Mouse (Mus musculus) CD4-positive helper T cell, adult 2 months (primary cell): ENCODE data around the gene Map3k5.
A peak's percentile ranks its signal among the peaks of the same experiment; 100 is the strongest.

Experiments
- DNase-seq: peaks from one replicate; pipeline ENCODE4 v3.0.0-alpha.2; 2012; ENCODE audit warnings: low read depth, missing footprints, low spot score

Gene Map3k5

DNA sequence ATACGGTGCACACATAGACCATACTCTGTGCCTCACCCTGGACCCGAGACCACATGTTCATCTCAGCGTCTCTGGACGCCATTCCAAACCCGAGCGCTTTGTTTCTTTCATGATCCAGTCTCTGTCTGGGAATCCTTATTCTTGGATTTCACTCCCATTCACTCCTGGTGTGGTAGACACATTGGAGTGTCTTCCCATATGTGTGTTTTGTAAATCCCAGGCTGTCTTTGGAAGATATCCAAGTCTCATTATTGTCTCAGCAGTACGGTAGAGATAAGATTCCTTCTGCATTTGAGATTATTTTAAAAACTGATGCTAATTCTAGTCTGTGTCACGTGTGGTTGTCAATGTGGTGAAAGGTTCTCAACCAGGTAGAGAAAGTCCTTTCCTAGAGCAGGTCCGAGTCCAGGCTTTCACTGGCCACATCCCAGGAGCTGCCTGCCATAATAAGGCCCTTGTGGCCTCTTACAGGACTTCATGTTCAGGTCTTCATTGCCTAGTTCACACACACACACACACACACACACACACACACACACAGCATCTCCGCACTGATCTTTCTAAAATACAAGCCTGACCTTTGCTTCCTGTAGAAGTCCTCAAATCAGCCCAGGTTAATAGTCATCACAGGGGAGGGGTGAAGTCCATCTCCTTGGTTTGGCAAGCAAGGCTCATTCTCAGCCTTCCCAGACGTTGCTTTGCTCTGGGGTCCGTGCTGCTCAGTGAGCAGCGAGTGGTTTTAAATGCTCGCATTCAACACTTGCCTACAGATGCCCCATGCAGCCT is 122.8 kb downstream of the Map3k5 start:
- no peak for DNase-seq

DNA sequence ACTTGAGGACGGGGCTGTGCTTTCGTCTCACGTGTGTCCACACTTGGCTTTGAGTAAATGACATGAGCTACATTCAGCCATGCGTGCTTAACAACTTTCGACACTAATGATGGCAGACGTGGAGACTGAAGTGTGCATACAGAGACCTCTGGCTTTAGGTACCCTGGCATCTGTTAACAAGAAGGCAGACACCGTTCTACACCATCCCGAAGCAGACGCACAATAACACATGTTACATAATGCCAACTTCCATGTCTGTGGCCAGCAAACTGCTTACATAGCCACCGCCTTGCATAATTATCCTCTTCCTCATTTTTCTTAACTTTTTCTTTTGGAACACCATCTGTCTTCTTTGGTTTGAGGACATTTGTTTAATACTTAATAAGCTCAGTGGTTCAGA is 123.8 kb downstream of the Map3k5 start:
- no peak for DNase-seq

DNA sequence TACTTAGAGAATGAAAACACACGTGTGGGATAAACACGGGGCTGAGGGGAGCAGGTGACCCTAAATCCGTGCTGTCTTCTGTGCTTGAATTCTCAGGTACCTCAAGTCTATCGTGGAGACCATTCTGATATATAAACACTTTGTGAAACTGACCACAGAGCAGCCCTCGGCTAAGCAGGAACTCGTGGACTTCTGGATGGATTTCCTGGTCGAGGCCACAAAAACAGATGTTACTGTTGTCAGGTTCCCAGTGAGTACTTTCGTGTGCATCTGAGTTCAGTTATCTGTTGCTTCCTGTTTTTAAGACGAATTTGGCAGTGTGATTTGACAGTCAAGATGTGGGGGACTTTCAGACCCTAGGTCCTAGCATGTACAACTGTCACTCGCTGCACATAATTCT is 124.6 kb downstream of the Map3k5 start:
- DNase-seq = no peak

DNA sequence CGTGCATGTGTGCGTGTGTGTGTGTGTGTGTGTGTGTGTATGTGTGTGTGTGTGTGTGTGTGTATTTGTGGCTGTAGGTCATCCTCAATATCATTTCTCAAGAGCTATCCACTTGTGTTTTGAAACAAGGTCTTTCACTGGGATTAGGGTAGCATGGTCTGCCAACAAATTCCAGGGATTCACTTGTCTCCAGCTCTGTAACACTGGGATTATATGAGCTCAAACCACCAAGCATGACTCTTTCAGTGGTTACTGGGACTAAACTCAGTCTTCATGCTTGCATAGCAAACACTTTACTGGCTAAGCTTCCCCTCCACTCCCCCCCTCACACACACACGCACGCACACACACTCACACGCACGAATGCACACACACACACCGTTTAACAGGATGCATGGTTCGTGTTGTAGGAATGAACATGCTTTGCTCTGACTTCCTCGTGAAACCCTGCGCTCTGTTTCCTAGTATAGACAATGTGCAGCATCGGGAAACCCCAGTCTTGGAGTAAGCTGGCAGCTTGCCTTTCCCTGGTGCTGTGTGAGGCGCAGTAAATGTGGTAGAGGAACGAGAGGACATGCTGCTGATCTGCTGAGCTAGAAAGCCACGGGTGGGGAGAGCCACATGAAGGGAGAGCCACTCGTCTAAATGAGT is 126.2 kb downstream of the Map3k5 start:
- no peak for DNase-seq

DNA sequence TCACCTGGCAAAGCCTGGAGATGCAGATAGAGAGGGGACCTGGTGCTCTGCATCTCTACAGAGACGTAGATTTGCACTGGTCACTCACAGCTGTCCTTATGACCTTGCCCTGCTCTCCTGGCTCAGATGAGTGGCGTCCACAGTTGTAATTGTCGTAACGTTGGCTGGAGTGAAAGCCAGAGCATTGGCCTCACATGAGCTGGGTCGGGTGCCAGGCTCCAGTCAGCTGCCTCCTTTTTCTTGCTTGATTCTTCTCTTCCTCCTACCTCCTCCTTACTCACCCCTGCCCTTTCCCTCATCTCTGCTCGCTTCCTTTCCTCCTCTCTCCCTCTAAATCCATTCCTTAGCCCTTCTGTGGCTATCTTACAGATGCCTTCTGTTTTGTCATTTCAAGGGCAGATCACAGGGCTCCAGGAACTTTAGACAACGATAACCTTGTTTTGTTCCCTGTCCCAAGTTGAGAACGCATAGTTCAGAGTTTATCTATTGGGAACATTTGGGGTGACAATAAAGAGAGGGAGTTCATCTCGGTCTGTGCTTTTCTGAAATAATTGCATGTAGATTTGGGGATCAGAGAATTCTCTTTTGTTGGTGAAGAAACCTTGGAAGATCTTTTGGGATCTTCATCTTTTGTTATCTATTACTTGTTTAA is 130.4 kb downstream of the Map3k5 start:
- no peak for DNase-seq

DNA sequence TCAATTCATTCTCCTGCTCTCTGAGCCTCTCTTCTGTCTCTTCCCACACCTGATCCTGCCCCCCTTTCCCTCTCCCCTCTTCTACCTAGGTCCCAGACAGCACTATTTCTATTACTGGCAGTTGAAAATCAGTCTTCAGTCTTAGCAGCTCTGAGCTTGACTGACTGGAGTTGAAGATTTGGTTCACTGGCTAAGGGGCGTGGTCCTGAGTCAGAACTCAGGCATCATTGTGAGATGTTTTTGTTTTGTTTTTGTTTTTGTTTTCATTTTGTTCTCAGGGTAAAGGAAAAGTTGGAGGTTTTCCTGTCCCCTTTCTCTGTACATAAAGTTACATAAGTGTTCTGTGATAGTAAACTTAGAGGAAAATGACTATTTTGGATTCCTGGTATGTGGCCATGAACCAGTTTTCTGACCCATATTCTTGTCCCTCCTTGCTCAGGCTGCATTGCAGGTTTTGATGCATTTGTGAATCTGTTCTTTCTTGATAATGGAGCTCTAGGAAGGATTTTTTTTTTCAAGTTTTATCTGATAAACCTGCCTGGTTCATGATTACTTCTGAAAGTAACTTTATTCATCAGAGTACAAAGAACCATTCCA is 131.9 kb downstream of the Map3k5 start:
- DNase-seq = no peak

DNA sequence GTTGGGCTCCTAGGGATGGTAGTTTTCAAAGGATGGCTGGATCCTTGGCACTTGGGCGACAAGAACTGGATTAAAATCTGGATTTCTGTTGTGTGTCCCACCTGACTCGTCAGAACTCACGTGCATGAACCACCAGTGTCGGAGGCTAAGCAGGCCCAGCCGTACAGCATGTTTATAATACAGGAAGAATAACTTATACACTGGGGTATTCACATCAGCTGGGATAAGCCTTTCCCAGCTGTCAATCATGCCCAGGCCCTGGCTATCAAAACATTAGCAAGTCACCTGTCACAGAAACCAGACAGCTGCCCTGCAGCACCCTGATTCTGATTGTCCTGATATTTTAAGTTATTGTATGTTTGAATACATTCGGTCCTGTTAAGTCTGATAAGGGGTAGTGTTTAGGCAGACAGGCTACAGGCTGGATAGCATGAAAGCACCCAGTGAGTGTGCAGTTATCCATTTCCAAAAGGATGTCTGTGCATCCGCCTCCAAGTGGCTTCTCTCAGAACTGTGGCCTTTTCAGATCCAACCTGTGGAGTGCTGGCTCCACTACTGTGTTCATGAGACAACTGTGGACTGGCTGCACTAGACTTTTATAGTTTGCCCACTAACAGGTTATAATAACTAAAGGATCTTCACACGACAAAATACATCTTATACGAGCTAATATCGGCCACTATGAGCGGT is 135.6 kb downstream of the Map3k5 start:
- no peak for DNase-seq

DNA sequence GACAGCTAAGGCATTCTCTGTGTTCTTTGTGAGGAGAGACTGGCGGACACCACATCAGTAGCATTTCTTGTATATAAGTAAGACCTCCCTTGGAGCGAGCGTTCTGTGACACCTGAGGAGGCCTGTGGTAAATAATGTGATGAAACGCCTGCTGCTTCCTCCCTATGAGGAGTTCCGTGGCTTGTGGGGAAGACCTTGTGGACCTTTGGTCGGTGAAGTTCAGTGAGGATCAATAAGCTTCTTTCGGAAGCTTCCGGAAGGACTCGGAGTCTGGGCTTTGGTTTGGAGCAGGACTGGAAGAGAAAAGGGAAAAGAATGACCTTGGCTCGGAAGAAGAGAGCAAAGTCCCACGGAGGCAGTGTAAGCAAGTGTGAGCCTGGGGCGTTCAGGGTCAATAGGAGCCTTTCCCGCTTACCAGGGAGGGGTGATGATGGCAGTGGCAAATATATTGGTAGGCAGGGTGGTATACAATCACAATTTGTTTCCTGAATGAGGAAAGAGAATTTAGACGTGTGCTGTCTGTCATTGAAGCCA is 136.4 kb downstream of the Map3k5 start:
- DNase-seq = no peak

DNA sequence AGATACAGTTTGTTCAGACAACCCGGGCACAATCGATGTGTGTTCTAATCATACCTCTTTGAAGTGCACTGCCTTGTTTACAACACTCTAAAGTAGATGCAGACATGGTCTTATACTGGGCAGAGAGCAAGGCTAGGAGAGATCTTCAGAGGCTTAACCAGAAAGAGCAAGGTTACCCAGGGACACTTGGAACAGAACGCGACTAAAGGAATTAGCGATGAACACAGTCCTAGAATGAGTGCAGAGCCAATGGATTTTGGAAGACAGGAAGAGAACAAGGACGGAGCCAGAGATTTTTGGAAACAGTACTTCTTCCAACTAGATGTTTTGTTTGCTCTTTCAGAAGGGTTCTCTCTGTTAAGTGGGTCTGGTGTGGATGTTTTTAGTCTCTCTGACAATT is 137.4 kb downstream of the Map3k5 start:
- no peak for DNase-seq

DNA sequence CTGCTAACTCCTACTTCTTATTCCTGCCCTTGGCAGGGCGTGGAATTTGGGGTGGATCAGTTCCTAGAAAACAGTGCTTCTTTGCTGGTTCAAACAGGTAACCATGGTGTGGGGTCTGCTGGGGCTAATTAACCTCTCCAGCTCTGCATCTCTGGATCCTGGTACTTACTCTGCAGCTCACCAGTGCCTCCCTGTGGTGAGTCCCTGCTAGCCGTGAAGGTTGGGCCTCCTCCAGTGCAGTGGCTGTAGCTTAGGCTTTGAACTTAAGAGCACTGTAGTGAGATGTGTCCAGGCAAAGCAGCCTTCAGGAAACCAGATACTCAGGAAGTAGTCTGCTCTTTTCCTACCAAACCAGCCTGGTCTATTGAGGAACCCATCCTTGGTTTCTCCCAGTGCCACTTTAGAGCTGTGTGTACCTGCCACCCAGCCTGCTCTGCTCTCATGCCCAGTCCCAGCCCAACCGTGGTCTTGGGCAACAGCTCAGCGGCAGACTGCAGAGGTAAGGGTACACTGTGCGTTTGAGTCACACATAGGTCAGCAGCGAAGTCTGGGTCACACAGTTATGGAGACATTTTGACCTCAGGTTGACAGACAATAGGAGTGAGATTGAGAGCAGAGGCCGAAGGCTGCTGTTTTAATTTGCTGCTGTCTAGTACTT is 139.1 kb downstream of the Map3k5 start:
- peak; percentile 73 for DNase-seq

DNA sequence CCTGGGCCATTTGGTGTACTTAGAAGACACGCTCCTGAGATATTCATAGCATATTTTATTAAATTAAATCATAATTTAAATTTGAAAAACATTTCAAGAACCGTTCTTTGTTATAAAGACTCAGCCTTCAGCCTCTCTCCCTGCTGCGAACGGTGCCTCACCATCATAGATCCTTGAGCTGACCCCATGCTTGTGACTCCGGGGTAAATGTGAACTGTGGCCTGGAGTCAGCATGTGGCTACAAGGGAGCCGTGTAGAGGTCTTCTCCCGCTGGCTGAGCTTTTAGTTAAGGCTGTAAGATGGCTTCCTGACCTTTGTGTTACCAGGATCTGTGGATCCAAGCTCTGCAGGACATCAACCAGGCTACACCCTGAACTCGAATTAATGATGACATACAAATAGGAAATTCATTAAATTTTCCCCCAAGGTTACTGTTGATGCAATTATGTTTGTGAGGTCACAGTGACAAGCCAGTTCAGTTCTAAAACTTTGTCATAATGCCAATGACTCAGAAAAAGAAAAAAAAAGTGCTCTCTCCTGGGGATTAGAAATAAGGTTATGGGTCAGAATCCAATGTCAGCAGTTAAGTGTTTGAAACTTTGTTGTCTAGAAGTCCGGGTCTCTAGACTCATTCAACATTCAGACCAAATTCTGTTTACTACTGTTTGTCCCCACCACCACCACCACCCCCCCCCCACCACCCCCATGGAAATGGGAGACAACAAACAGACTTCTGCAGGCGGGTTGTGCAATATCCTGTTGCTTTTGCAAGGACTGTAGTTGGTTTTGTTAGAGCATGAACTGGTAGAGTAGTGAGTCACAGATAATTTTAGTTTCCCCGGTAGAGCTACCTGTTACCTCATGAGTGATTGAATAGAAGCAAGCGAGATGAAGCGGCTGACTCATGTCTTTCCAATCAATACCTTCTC is 142.5 kb downstream of the Map3k5 start:
- peak; percentile 32 for DNase-seq

DNA sequence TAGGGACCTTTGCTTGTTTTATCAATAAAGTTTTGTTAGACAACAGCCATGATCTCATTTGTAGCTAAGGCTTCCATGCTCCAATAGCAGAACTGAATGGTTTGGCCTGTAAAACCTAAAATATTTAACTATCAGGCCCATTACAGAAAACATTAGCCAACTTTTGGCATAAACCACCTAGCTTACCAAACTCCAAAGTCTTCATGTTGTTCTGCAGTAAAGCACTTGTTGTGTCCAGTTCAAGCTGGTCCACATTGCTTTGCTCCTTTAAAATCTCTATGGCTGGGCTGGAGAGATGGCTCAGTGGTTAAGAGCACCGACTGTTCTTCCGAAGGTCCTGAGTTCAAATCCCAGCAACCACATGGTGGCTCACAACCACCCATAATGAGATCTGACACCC is 144.1 kb downstream of the Map3k5 start:
- no peak for DNase-seq

DNA sequence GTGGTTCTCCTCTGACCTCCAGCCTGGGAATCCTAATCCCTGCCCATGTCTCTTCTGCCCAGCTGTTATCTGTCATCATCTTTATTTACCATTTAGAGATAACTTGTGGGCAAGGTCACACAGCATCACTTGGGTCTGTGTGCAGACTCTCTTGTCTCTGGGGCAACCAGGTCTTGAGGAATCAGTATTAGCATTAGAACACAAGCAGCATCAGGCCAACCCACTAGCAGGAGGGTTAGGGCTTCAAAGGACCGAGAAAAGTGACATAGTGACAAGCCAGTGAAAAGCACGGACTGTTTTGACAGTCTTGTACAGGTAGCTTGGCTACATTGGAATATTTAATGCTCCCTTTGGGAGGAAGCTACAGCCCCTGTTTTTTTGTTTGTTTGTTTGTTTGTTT is 153.6 kb downstream of the Map3k5 start:
- no peak for DNase-seq

DNA sequence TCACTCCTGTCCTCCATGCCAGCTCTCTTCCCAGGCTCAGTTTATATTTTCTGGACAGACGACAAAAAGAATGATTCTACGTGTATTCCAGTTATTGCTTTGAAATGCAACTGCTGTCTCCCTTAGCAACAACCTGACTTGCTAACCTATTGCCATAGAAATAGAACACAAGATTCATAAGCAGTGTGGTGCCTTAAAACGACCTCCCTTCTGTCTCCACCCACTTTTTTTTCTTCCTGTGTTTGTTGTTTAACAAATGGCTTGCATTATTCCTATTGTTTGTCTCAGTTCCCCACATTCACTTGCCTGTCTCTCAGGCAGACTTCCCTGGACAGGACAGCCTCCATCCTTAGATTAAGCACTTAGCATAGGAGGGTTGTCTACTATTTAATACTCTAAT is 154.8 kb downstream of the Map3k5 start:
- DNase-seq = no peak

DNA sequence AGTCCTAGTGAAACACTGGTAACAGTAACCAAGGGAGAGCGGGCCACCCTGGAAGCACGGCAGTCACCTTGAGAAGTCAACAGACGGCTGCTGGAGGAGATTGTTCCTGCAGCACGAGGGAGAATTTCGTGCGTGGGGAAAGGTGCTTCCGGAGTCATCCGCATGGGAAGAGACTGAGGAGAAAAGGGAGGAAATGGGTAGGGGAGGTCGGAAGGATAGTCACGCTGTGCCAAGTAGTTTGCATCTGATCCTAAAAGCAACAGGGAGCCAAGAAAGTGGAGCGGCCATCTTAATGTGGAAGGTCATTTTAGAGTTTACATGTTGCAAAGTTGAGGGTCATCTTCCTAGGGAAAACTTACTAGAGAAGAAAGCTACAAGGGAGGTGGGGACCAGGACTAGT is 155.9 kb downstream of the Map3k5 start:
- no peak for DNase-seq

DNA sequence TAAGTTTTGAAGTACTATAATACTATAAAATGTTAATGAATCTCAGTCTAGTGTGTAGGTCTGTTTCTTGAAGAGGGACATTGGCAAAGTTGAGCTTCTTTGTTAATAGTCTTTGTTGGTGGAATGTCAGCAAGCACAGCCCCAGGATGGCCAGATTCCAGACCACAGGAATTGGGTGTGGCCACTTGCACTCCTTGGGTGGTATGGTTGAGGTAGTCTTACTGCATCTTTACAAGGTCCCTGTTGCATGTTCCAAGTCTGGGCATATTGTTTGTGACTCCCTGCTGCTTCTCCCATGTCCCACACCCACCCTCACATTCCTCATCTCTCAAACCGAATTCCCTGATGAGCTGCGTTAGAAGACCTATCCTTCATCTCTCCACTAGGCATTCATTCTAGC is 157.1 kb downstream of the Map3k5 start:
- DNase-seq = no peak

DNA sequence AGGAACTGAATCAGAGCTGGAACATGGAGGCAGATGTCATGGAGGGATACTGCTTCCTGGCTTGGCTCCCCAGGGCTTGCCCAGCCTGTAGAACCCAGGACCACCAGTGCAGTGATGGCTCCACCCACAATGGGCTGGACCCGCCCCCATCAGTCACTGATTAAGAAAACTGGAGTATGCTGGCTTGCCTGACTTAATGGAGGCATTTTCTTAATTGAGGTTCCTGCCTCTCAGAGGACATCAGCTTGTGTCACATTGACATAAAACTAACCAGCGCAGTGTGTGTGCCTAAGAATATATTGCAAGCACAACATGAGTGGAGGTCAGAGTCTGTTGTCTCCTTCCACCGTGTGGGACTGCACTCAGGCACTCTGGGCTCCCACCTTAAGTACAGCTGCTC is 158.1 kb downstream of the Map3k5 start:
- DNase-seq = no peak

DNA sequence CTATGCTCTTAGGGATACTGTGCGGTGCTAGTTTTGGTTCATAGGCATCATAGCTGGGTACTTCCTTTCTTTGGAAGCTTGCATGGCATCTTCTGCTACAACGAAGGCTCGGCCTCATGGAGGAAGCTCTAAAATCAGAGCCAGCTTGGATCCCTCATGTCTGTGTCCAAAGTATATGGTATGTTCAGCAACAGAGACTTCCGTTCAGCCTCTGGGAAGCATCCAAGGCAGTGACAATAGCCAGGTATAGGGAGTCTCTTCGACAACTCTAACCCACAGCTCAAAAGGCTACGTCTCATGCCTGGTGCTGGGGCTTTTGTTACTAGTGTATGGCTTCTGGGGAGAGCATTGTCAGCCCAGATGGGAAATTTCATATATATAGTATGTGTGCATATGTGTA is 167.2 kb downstream of the Map3k5 start:
- no peak for DNase-seq

DNA sequence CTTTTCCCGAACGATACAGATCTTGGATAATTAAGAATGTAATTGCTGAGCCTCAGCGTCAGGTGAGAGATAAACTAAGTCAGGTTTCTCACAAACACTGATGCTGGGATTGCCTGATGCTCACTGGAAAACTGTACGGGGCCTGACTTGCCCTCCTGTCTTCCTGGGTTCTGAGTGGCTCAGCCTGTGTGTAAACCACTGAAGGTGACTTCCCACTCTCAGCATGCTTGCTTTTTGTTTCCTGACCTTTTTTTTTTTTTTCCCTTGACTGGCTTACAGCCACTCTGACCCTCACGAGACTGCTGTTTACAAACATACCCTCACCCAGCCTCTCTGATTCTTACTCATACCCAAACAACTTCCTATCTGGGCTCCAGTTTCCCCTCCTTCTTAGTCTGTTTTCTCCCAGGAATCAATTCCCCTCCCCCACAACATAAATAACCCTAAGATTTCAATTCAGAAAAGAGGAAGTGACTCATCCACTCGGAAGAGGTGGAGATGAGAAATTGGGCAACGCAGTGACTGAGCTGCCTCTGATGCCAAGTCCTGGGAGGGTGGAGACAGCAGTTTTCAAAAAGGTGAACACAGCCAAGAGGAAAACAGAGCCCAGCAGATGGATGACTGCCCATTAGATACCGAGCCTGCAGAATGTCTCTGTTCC is 170.1 kb downstream of the Map3k5 start:
- peak; percentile 31 for DNase-seq

DNA sequence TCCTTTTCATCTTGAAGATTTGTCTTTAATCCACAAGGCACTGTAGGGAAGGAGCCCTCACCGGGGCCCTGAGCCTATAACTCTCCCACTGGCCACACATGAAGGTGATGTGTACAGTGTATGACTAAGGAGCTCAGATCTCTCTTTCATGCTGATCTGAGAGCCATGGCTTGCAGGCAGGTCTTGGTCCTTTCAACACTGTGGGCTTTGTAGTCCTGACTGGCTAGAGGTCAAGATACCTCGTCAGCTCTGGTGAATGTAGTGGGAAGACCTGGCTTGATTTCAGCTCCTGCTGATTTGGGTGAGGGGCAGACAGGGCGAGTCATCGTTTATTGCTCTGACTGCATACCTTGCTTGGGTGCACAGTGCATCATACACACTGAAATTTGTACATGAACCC is 171.3 kb downstream of the Map3k5 start:
- DNase-seq = no peak
